Mouse (Mus musculus) stomach, postnatal 0 days (tissue): ENCODE data around the gene Pnpt1. TPM values are rescaled to one million over a fixed set of nuclear protein-coding genes. Genes with fewer than 3 reads are reported as not detected.

Experiments used
- ATAC-seq: fragments of 200-750 bp; cut with Nextera tagmentation; 2 replicates; pipeline ENCODE4 v1.8.0; 2017; ENCODE audit not compliant: low FRiP score, low TSS enrichment
- DNase-seq: peaks from one replicate; pipeline ENCODE4 v3.0.0-alpha.2; 2016; ENCODE audit warnings: low spot score
- H3K27ac ChIP-seq: fragments of 300-500 bp; sonication (generic); replicated peaks from 2 replicates; pipeline ENCODE4 v1.5.1; 2014; ENCODE audit warnings: mild to moderate bottlenecking, control low read depth
- H3K27me3 ChIP-seq: fragments of 300-500 bp; sonication (generic); 2 replicates; pipeline ENCODE4 v1.6.1; 2014; ENCODE audit warnings: low read length; ENCODE audit not compliant: control insufficient read depth, insufficient read depth
- H3K36me3 ChIP-seq: fragments of 300-500 bp; sonication (generic); 2 replicates; pipeline ENCODE4 v1.6.1; 2014; ENCODE audit warnings: low read length, mixed read lengths; ENCODE audit not compliant: control insufficient read depth, insufficient read depth
- H3K4me1 ChIP-seq: fragments of 300-500 bp; sonication (generic); replicated peaks from 2 replicates; pipeline ENCODE4 v1.6.1; 2014; ENCODE audit warnings: antibody characterized with exemption; ENCODE audit not compliant: control insufficient read depth, insufficient read depth
- H3K4me2 ChIP-seq: fragments of 300-500 bp; sonication (generic); replicated peaks from 2 replicates; pipeline ENCODE4 v1.6.1; 2014; ENCODE audit warnings: low read depth, mild to moderate bottlenecking, control low read depth, moderate library complexity
- H3K4me3 ChIP-seq: fragments of 300-500 bp; sonication (generic); 2 replicates; pipeline ENCODE4 v1.5.1; 2014; ENCODE audit warnings: low read depth, low read length, control low read depth
- H3K9ac ChIP-seq: fragments of 300-500 bp; sonication (generic); 2 replicates; pipeline ENCODE4 v1.6.1; 2014; ENCODE audit warnings: mild to moderate bottlenecking, low read length, control low read depth, mixed read lengths
- H3K9me3 ChIP-seq: fragments of 300-500 bp; sonication (generic); 2 replicates; pipeline ENCODE4 v1.6.1; 2016; ENCODE audit warnings: low read length; ENCODE audit not compliant: control insufficient read depth
- CTCF ChIP-seq: IDR thresholded peaks from 2 replicates; pipeline ENCODE4 v1.5.1; 2016; ENCODE audit warnings: antibody characterized with exemption, low read depth, mild to moderate bottlenecking, moderate library complexity
- EP300 ChIP-seq: optimal IDR thresholded peaks from 2 replicates; pipeline ENCODE3; 2016; ENCODE audit warnings: antibody characterized with exemption
- WGBS: fragments of 180-500 bp; shearing (Covaris S2); extraction: QIAGEN DNeasy Blood & Tissue Kit; methylation state at CpG from one replicate; pipeline ENCODE4 v1.1.7; 2014; 5-methylcytosine and 5-hydroxymethylcytosine counted together
- polyA plus RNA-seq: library from polyadenylated mRNA; unstranded; fragments of >200 nt; fragmentation: Nextera tagmentation; extraction: Ambion mirVana; gene quantifications from 2 replicates; pipeline ENCODE4 v1.2.1, GENCODE M21; 2015

Pnpt1 gene
- polyA plus RNA-seq, 1 experiment from 2014 or later: 18.0 TPM

- H3K9ac ChIP-seq: peak overlapping the region; percentile 100
- DNase-seq (no peak), ATAC-seq (no peak)
- WGBS: 2% methylated on average over 13 of the region's 13 CpGs
- H3K36me3 ChIP-seq: no peaks in the 10 kb centered on the region
- peak overlapping the region; percentile 99 for H3K4me3 ChIP-seq
- peak overlapping the region; percentile 63 for H3K4me2 ChIP-seq
- H3K4me1 ChIP-seq: peaks cover 5% of the 10 kb centered on the region; the same call in 1 of the 2 replicates
- H3K27me3 ChIP-seq: no peaks in the 10 kb centered on the region
- no peak for TF ChIP-seq EP300
- no peak for TF ChIP-seq CTCF
- no peaks in the 10 kb centered on the region for H3K9me3 ChIP-seq
- H3K27ac ChIP-seq: peak overlapping the region; percentile 99
These were observed 43.3 kb downstream of the Pnpt1 start for GRCm38 (mm10) chr11:29173706-29174436.

- Histone ChIP-seq H3K9ac (no peak overlapping the region), H3K4me3 (no peak overlapping the region), H3K9me3 (no peaks in the 10 kb centered on the region), H3K27ac (no peak overlapping the region), H3K4me2 (no peak overlapping the region), H3K4me1 (no peaks in the 10 kb centered on the region), H3K27me3 (no peaks in the 10 kb centered on the region), H3K36me3 (peaks cover 5% of the 10 kb centered on the region; the same call in 1 of the 2 replicates)
- 92% methylated on average over 1 of the region's 1 CpGs for WGBS
- no peak for DNase-seq
- no peak for ATAC-seq
- TF ChIP-seq CTCF (no peak), EP300 (no peak)
These were observed 48.8 kb downstream of the Pnpt1 start for GRCm38 (mm10) chr11:29179319-29179718.

- Histone ChIP-seq H3K9ac (no peak overlapping the region), H3K4me2 (no peak overlapping the region), H3K4me1 (no peaks in the 10 kb centered on the region), H3K27ac (no peak overlapping the region), H3K9me3 (no peaks in the 10 kb centered on the region), H3K36me3 (peaks cover 5% of the 10 kb centered on the region), H3K4me3 (no peak overlapping the region), H3K27me3 (no peaks in the 10 kb centered on the region)
- no peak for TF ChIP-seq EP300
- TF ChIP-seq CTCF: no peak
- 54% methylated on average over 3 of the region's 3 CpGs for WGBS
- DNase-seq (no peak), ATAC-seq (no peak)
These were observed 50.1 kb downstream of the Pnpt1 start for GRCm38 (mm10) chr11:29180657-29181056.

- no peak overlapping the region for H3K4me2 ChIP-seq
- ATAC-seq (no peak), DNase-seq (no peak)
- H3K4me3 ChIP-seq: no peak overlapping the region
- no peak for TF ChIP-seq EP300
- no peak for TF ChIP-seq CTCF
- no peaks in the 10 kb centered on the region for H3K9me3 ChIP-seq
- WGBS: 84% methylated on average over 5 of the region's 5 CpGs
- peaks cover 5% of the 10 kb centered on the region for H3K36me3 ChIP-seq
- H3K4me1 ChIP-seq: no peaks in the 10 kb centered on the region
- no peak overlapping the region for H3K27ac ChIP-seq
- no peak overlapping the region for H3K9ac ChIP-seq
- H3K27me3 ChIP-seq: no peaks in the 10 kb centered on the region
These were observed 51.2 kb downstream of the Pnpt1 start for GRCm38 (mm10) chr11:29181751-29182150.

- Histone ChIP-seq H3K27me3 (no peaks in the 10 kb centered on the region), H3K4me2 (no peak overlapping the region), H3K9ac (no peak overlapping the region), H3K4me1 (no peaks in the 10 kb centered on the region), H3K4me3 (no peak overlapping the region), H3K27ac (no peak overlapping the region), H3K36me3 (no peaks in the 10 kb centered on the region; the same call in none of the 2 replicates), H3K9me3 (no peaks in the 10 kb centered on the region)
- TF ChIP-seq CTCF: no peak
- no peak for TF ChIP-seq EP300
- 79% methylated on average over 2 of the region's 2 CpGs for WGBS
- ATAC-seq: no peak
- DNase-seq: no peak
These were observed 58.4 kb downstream of the Pnpt1 start for GRCm38 (mm10) chr11:29188981-29189380.

- DNase-seq (no peak), ATAC-seq (no peak)
- H3K9me3 ChIP-seq: no peaks in the 10 kb centered on the region
- no peak overlapping the region for H3K27ac ChIP-seq
- H3K4me2 ChIP-seq: no peak overlapping the region
- H3K36me3 ChIP-seq: peaks cover 2% of the 10 kb centered on the region; the same call in 1 of the 2 replicates
- no peak overlapping the region for H3K9ac ChIP-seq
- 79% methylated on average over 5 of the region's 5 CpGs for WGBS
- H3K4me1 ChIP-seq: no peaks in the 10 kb centered on the region
- TF ChIP-seq CTCF (peak; percentile 50), EP300 (no peak)
- H3K27me3 ChIP-seq: no peaks in the 10 kb centered on the region
- no peak overlapping the region for H3K4me3 ChIP-seq
These were observed 73.1 kb downstream of the Pnpt1 start for GRCm38 (mm10) chr11:29203653-29204052.
